Mouse (Mus musculus): ENCODE data around the gene Eng. TPM values are rescaled to one million over a fixed set of nuclear protein-coding genes. Genes with fewer than 3 reads are reported as not detected.

The Eng gene
- polyA plus RNA-seq, 1 experiment from 2014 or later, result 30.5 TPM

GRCm38 (mm10) chr2:32618051-32618450, 28.3 kb upstream of the Eng start:
- WGBS, result 57% methylated on average over 9 of the region's 9 CpGs
- Histone ChIP-seq H3K27ac (no peak overlapping the region), H3K9me3 (ENCODE audit: control insufficient read depth, low read length) (no peaks in the 10 kb centered on the region), H3K4me2 (replicated peaks) (no peak overlapping the region), H3K36me3 (replicated peaks; ENCODE audit: control insufficient read depth, insufficient read depth) (peaks cover 15% of the 10 kb centered on the region; the same call in 1 of the 2 replicates), H3K4me1 (replicated peaks; ENCODE audit: control insufficient read depth, insufficient read depth, low read length) (peaks cover 19% of the 10 kb centered on the region), H3K9ac (no peak overlapping the region), H3K4me3 (replicated peaks; ENCODE audit: low read length) (no peak overlapping the region), H3K27me3 (ENCODE audit: control insufficient read depth, insufficient read depth, low read length) (no peaks in the 10 kb centered on the region)
- DNase-seq (ENCODE audit: low spot score), result no peak
- no peak for ATAC-seq (ENCODE audit: low FRiP score)

GRCm38 (mm10) chr2:32620682-32621516, 25.5 kb upstream of the Eng start:
- peaks cover 34% of the 10 kb centered on the region for H3K4me1 ChIP-seq (replicated peaks; ENCODE audit: control insufficient read depth, insufficient read depth, low read length)
- ATAC-seq (ENCODE audit: low FRiP score) (peak; percentile 41; the same call in 1 of the 2 replicates), DNase-seq (ENCODE audit: low spot score) (no peak)
- H3K9me3 ChIP-seq (ENCODE audit: control insufficient read depth, low read length), result no peaks in the 10 kb centered on the region
- no peak overlapping the region for H3K4me3 ChIP-seq (replicated peaks; ENCODE audit: low read length)
- 52% methylated on average over 4 of the region's 4 CpGs for WGBS
- no peak overlapping the region for H3K9ac ChIP-seq
- no peak overlapping the region for H3K4me2 ChIP-seq (replicated peaks)
- H3K27ac ChIP-seq, result peak overlapping the region; percentile 39; the same call in 1 of the 2 replicates
- H3K36me3 ChIP-seq (replicated peaks; ENCODE audit: control insufficient read depth, insufficient read depth), result no peaks in the 10 kb centered on the region
- H3K27me3 ChIP-seq (ENCODE audit: control insufficient read depth, insufficient read depth, low read length), result no peaks in the 10 kb centered on the region

GRCm38 (mm10) chr2:32621517-32621859, 24.9 kb upstream of the Eng start, which contains the start of gene Ak1:
Gene Ak1, plus strand, starts transcription at chr2:32621758.
- no peak within 1 kb of the TSS for H3K4me3 ChIP-seq (replicated peaks; ENCODE audit: low read length)
- no peak within 1 kb of the TSS for H3K4me2 ChIP-seq (replicated peaks)
- peak within 1 kb of the TSS; percentile 39; the same call in 1 of the 2 replicates for H3K27ac ChIP-seq
- H3K27me3 ChIP-seq (ENCODE audit: control insufficient read depth, insufficient read depth, low read length), result no peaks in the 10 kb centered on the region
- no peaks in the 10 kb centered on the region for H3K36me3 ChIP-seq (replicated peaks; ENCODE audit: control insufficient read depth, insufficient read depth)
- H3K9ac ChIP-seq, result no peak within 1 kb of the TSS
- no peak for DNase-seq (ENCODE audit: low spot score)
- no peaks in the 10 kb centered on the region for H3K9me3 ChIP-seq (ENCODE audit: control insufficient read depth, low read length)
- ATAC-seq (ENCODE audit: low FRiP score), result peak; percentile 24; the same call in 1 of the 2 replicates
- WGBS, result 32% methylated on average over 7 of the region's 7 CpGs
- peaks cover 40% of the 10 kb centered on the region for H3K4me1 ChIP-seq (replicated peaks; ENCODE audit: control insufficient read depth, insufficient read depth, low read length)

GRCm38 (mm10) chr2:32624111-32624748, 22.2 kb upstream of the Eng start:
- Histone ChIP-seq H3K4me1 (replicated peaks; ENCODE audit: control insufficient read depth, insufficient read depth, low read length) (peaks cover 49% of the 10 kb centered on the region), H3K27me3 (ENCODE audit: control insufficient read depth, insufficient read depth, low read length) (no peaks in the 10 kb centered on the region), H3K36me3 (replicated peaks; ENCODE audit: control insufficient read depth, insufficient read depth) (no peaks in the 10 kb centered on the region), H3K9me3 (ENCODE audit: control insufficient read depth, low read length) (no peaks in the 10 kb centered on the region), H3K9ac (no peak overlapping the region), H3K4me3 (replicated peaks; ENCODE audit: low read length) (no peak overlapping the region), H3K27ac (no peak overlapping the region), H3K4me2 (replicated peaks) (no peak overlapping the region)
- no peak for DNase-seq (ENCODE audit: low spot score)
- ATAC-seq (ENCODE audit: low FRiP score), result no peak
- 87% methylated on average over 5 of the region's 5 CpGs for WGBS

- Histone ChIP-seq H3K4me3 (replicated peaks; ENCODE audit: low read length) (peak overlapping the region; percentile 28), H3K36me3 (replicated peaks; ENCODE audit: control insufficient read depth, insufficient read depth) (no peaks in the 10 kb centered on the region), H3K27ac (peak overlapping the region; percentile 86), H3K4me2 (replicated peaks) (peak overlapping the region; percentile 52), H3K4me1 (replicated peaks; ENCODE audit: control insufficient read depth, insufficient read depth, low read length) (peaks cover 44% of the 10 kb centered on the region), H3K27me3 (ENCODE audit: control insufficient read depth, insufficient read depth, low read length) (no peaks in the 10 kb centered on the region), H3K9me3 (ENCODE audit: control insufficient read depth, low read length) (no peaks in the 10 kb centered on the region), H3K9ac (peak overlapping the region; percentile 62)
- WGBS, result 2% methylated on average over 13 of the region's 13 CpGs
- ATAC-seq (ENCODE audit: low FRiP score) (peak; percentile 64; the same call in 1 of the 2 replicates), DNase-seq (ENCODE audit: low spot score) (peak; percentile 84)
Observed at GRCm38 (mm10) chr2:32625212-32625872, 21.1 kb upstream of the Eng start.

- 68% methylated on average over 5 of the region's 5 CpGs for WGBS
- DNase-seq (ENCODE audit: low spot score), result no peak
- Histone ChIP-seq H3K27me3 (ENCODE audit: control insufficient read depth, insufficient read depth, low read length) (no peaks in the 10 kb centered on the region), H3K4me3 (replicated peaks; ENCODE audit: low read length) (peak overlapping the region; percentile 28), H3K4me2 (replicated peaks) (peak overlapping the region; percentile 52), H3K9ac (peak overlapping the region; percentile 62), H3K27ac (peak overlapping the region; percentile 86), H3K9me3 (ENCODE audit: control insufficient read depth, low read length) (no peaks in the 10 kb centered on the region), H3K4me1 (replicated peaks; ENCODE audit: control insufficient read depth, insufficient read depth, low read length) (peaks cover 37% of the 10 kb centered on the region), H3K36me3 (replicated peaks; ENCODE audit: control insufficient read depth, insufficient read depth) (0 out of 2 replicates have a peak, but pooled peaks cover 2% of the 10 kb centered on the region)
- ATAC-seq (ENCODE audit: low FRiP score), result no peak; the same call in 1 of the 2 replicates
Observed at GRCm38 (mm10) chr2:32625873-32626694, 20.3 kb upstream of the Eng start.

GRCm38 (mm10) chr2:32627266-32628043, 18.9 kb upstream of the Eng start:
- WGBS, result 73% methylated on average over 20 of the region's 20 CpGs
- 0 out of 2 replicates have a peak, but pooled peaks cover 3% of the 10 kb centered on the region for H3K36me3 ChIP-seq (replicated peaks; ENCODE audit: control insufficient read depth, insufficient read depth)
- H3K4me1 ChIP-seq (replicated peaks; ENCODE audit: control insufficient read depth, insufficient read depth, low read length), result peaks cover 36% of the 10 kb centered on the region
- no peaks in the 10 kb centered on the region for H3K9me3 ChIP-seq (ENCODE audit: control insufficient read depth, low read length)
- H3K27me3 ChIP-seq (ENCODE audit: control insufficient read depth, insufficient read depth, low read length), result no peaks in the 10 kb centered on the region
- DNase-seq (ENCODE audit: low spot score) (no peak), ATAC-seq (ENCODE audit: low FRiP score) (no peak)
- H3K9ac ChIP-seq, result no peak overlapping the region
- H3K4me2 ChIP-seq (replicated peaks), result no peak overlapping the region
- H3K27ac ChIP-seq, result no peak overlapping the region
- no peak overlapping the region for H3K4me3 ChIP-seq (replicated peaks; ENCODE audit: low read length)

- WGBS, result 55% methylated on average over 4 of the region's 4 CpGs
- Histone ChIP-seq H3K27me3 (ENCODE audit: control insufficient read depth, insufficient read depth, low read length) (no peaks in the 10 kb centered on the region), H3K9me3 (ENCODE audit: control insufficient read depth, low read length) (no peaks in the 10 kb centered on the region), H3K27ac (no peak overlapping the region), H3K4me2 (replicated peaks) (no peak overlapping the region), H3K4me3 (replicated peaks; ENCODE audit: low read length) (no peak overlapping the region), H3K9ac (no peak overlapping the region; the same call in 1 of the 2 replicates), H3K4me1 (replicated peaks; ENCODE audit: control insufficient read depth, insufficient read depth, low read length) (peaks cover 36% of the 10 kb centered on the region), H3K36me3 (replicated peaks; ENCODE audit: control insufficient read depth, insufficient read depth) (0 out of 2 replicates have a peak, but pooled peaks cover 3% of the 10 kb centered on the region)
- ATAC-seq (ENCODE audit: low FRiP score) (no peak), DNase-seq (ENCODE audit: low spot score) (no peak)
Observed at GRCm38 (mm10) chr2:32628044-32628550, 18.3 kb upstream of the Eng start.

Data from hindbrain, embryonic 14.5 days (tissue).